Mouse (Mus musculus): Measurements from ENCODE around the gene Tmem35b. TPM values are rescaled to one million over a fixed set of nuclear protein-coding genes. Genes with fewer than 3 reads are reported as not detected.

The Tmem35b gene
- total RNA-seq, 1 experiment from 2014 or later, result 12.0 TPM

Other genes with a start within 250 kb of the Tmem35b start
- gene Zmym4, start 155.6 kb upstream of the Tmem35b start, total RNA-seq (2017), result 60.9 and 107 TPM in 2 replicates
- 1,035 and 1,123 TPM in 2 replicates for gene Sfpq, start 102.4 kb upstream of the Tmem35b start, total RNA-seq (2017)
- gene Zmym1, start 62.5 kb upstream of the Tmem35b start, total RNA-seq (2017), result 21.9 and 28.0 TPM in 2 replicates
- 25.2 and 31.8 TPM in 2 replicates for gene Zmym6, start 46.3 kb upstream of the Tmem35b start, total RNA-seq (2017)
- not detected in 2 replicates for gene Dlgap3, start 45.5 kb downstream of the Tmem35b start, total RNA-seq (2017)
- 28.2 and 32.8 TPM in 2 replicates for gene Smim12, start 120.1 kb downstream of the Tmem35b start, total RNA-seq (2017)
- not detected in 2 replicates for gene Gja4, start 190.3 kb downstream of the Tmem35b start, total RNA-seq (2017)
- gene Gjb3, start 207.2 kb downstream of the Tmem35b start, total RNA-seq (2017), result 2.9 and 4.0 TPM in 2 replicates
- gene Gjb4, start 230.4 kb downstream of the Tmem35b start, total RNA-seq (2017), result not detected in 2 replicates
- gene Gjb5, start 234.5 kb downstream of the Tmem35b start, total RNA-seq (2017), result not detected in 2 replicates

All from hematopoietic stem cell, adult 5-6 weeks (primary cell).